Mouse (Mus musculus) hindbrain, embryonic 13.5 days (tissue): ENCODE measurements around the gene Map1a. TPM values are rescaled to one million over a fixed set of nuclear protein-coding genes. Genes with fewer than 3 reads are reported as not detected.

Experiments
- ATAC-seq: fragments of 200-750 bp; cut with Nextera tagmentation; 2 replicates; pipeline ENCODE4 v1.8.0; 2017; ENCODE audit warnings: moderate TSS enrichment; ENCODE audit not compliant: low FRiP score
- H3K27ac ChIP-seq: fragments of 300-500 bp; sonication (generic); 2 replicates; pipeline ENCODE4 v1.5.1; 2015; ENCODE audit warnings: inconsistent platforms, mild to moderate bottlenecking, moderate library complexity
- H3K27me3 ChIP-seq: fragments of 300-500 bp; sonication (generic); 2 replicates; pipeline ENCODE4 v1.6.1; 2015; ENCODE audit warnings: mild to moderate bottlenecking, inconsistent platforms
- H3K36me3 ChIP-seq: fragments of 300-500 bp; sonication (generic); 2 replicates; pipeline ENCODE4 v1.6.1; 2015; ENCODE audit warnings: mild to moderate bottlenecking, inconsistent platforms
- H3K4me1 ChIP-seq: fragments of 300-500 bp; sonication (generic); replicated peaks from 2 replicates; pipeline ENCODE4 v1.6.1; 2015; ENCODE audit warnings: inconsistent platforms
- H3K4me2 ChIP-seq: fragments of 300-500 bp; sonication (generic); 2 replicates; pipeline ENCODE4 v1.6.1; 2015; ENCODE audit warnings: inconsistent platforms, mild to moderate bottlenecking, moderate library complexity
- H3K4me3 ChIP-seq: fragments of 300-500 bp; sonication (generic); 2 replicates; pipeline ENCODE4 v1.5.1; 2015; ENCODE audit warnings: mild to moderate bottlenecking, inconsistent platforms
- H3K9ac ChIP-seq: fragments of 300-500 bp; sonication (generic); 2 replicates; pipeline ENCODE4 v1.6.1; 2015; ENCODE audit warnings: mild to moderate bottlenecking, inconsistent platforms
- H3K9me3 ChIP-seq: fragments of 300-500 bp; sonication (generic); 2 replicates; pipeline ENCODE4 v1.6.1; 2016; ENCODE audit warnings: inconsistent platforms
- WGBS: fragments of 180-500 bp; shearing (Covaris S2); methylation state at CpG from one replicate; pipeline ENCODE4 v1.1.7; 2015; 5-methylcytosine and 5-hydroxymethylcytosine counted together
- polyA plus RNA-seq: library from polyadenylated mRNA; unstranded; fragments of >200 nt; fragmentation: Nextera tagmentation; extraction: Ambion mirVana; gene quantifications from 2 replicates; pipeline ENCODE4 v1.2.1, GENCODE M21; 2015

Gene Map1a
- 16.1 and 20.0 TPM in 2 replicates for polyA plus RNA-seq

GRCm38 (mm10) chr2:121288901-121289729, at the start of gene Map1a:
TSS of gene Map1a (plus strand) at chr2:121289600.
- Histone ChIP-seq H3K9me3 (no peaks in the 10 kb centered on the region), H3K27ac (peak within 1 kb of the TSS; percentile 92), H3K9ac (peak within 1 kb of the TSS; percentile 76), H3K27me3 (peaks cover 6% of the 10 kb centered on the region; the same call in 1 of the 2 replicates), H3K36me3 (no peaks in the 10 kb centered on the region), H3K4me1 (peaks cover 38% of the 10 kb centered on the region), H3K4me3 (peak within 1 kb of the TSS; percentile 62), H3K4me2 (peak within 1 kb of the TSS; percentile 80)
- peak; percentile 98 for ATAC-seq
- WGBS: under 1% methylated on average over 48 of the region's 48 CpGs

DNA sequence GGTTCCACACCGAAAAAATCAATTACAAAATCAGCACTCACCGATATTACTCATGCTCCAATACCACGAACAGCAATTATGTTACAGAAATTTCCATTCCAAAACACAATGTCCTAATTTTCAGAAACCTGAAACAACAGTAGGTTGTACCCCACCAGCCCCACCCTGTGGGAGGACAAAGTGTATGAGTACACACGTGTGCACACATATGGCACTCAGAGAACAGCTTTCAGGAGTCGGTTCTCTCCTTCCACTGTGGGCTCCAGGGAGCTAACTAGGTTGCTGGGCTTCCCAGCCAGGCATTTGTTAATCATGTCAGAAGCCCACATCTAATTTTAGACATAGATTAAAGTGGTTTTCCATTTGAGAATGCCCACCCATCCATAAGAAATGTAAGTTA, 45.3 kb upstream of the Map1a start:
- 95% methylated on average over 5 of the region's 5 CpGs for WGBS
- Histone ChIP-seq H3K4me2 (no peak overlapping the region), H3K4me3 (no peak overlapping the region), H3K4me1 (no peaks in the 10 kb centered on the region), H3K9ac (no peak overlapping the region), H3K27me3 (no peaks in the 10 kb centered on the region), H3K9me3 (no peaks in the 10 kb centered on the region), H3K27ac (no peak overlapping the region), H3K36me3 (peaks cover 85% of the 10 kb centered on the region)
- no peak for ATAC-seq

- Histone ChIP-seq H3K4me3 (no peak overlapping the region), H3K9me3 (no peaks in the 10 kb centered on the region), H3K27ac (no peak overlapping the region), H3K4me1 (no peaks in the 10 kb centered on the region), H3K36me3 (peaks cover 96% of the 10 kb centered on the region), H3K9ac (no peak overlapping the region), H3K4me2 (no peak overlapping the region), H3K27me3 (no peaks in the 10 kb centered on the region)
- no peak for ATAC-seq
- 91% methylated on average over 2 of the region's 2 CpGs for WGBS
These were observed 39.6 kb upstream of the Map1a start for GRCm38 (mm10) chr2:121249758-121250157.

- peaks cover 47% of the 10 kb centered on the region for H3K4me1 ChIP-seq
- 82% methylated on average over 8 of the region's 8 CpGs for WGBS
These were observed 21.0 kb upstream of the Map1a start for GRCm38 (mm10) chr2:121268446-121268845.

DNA sequence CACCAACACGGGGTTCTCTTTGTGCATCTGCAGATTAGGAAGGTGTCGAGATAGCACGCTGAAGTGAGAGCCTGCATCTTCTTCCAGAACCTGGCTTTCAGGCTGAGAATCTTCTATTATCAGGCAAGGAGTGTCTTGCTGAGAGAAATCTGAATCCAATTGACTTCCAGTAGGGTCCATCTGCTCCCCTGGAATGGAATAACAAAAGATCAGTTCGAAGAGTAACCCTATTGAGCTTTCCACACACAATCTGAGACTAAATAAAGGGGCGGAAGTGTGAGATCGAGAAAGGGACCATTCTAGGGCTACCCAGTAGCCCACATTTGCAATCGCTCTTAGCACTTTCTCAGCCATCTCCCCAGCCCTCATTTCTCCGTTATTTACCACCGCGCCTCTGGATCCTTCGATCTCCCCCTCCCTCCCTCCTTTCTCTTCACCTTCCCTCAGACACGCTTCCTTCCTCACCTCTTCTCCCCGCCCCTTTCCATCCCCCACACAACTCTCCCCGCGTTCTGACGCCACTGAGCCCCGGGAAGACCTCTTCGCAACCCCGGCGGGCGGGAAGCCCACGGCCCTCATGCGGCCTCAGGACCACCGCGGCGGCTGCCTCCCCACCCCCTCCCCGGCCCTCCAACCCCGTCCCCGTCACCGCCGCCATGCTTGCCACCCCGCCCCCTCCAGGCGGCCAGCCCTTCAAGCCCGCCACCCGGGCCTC, 18.7 kb upstream of the Map1a start:
- H3K4me1 ChIP-seq: peaks cover 46% of the 10 kb centered on the region

More at GRCm38 (mm10) chr2:121268446-121268845, 21.0 kb upstream of the Map1a start:
- peak overlapping the region; percentile 83 for H3K4me2 ChIP-seq
- peaks cover 38% of the 10 kb centered on the region for H3K36me3 ChIP-seq
- no peak overlapping the region for H3K27ac ChIP-seq
- no peak for ATAC-seq
- no peaks in the 10 kb centered on the region for H3K9me3 ChIP-seq
- peak overlapping the region; percentile 89 for H3K9ac ChIP-seq
- peak overlapping the region; percentile 19 for H3K4me3 ChIP-seq
- no peaks in the 10 kb centered on the region for H3K27me3 ChIP-seq

GRCm38 (mm10) chr2:121271236-121271927, 18.0 kb upstream of the Map1a start, which contains the start of gene Trp53bp1:
TSS of gene Trp53bp1 (minus strand) at chr2:121271407.
- ATAC-seq: peak; percentile 98
- no peaks in the 10 kb centered on the region for H3K9me3 ChIP-seq
- H3K4me2 ChIP-seq: peak within 1 kb of the TSS; percentile 83
- H3K27ac ChIP-seq: peak within 1 kb of the TSS; percentile 98
- peak within 1 kb of the TSS; percentile 89 for H3K9ac ChIP-seq
- H3K36me3 ChIP-seq: peaks cover 28% of the 10 kb centered on the region
- peaks cover 45% of the 10 kb centered on the region for H3K4me1 ChIP-seq
- peak within 1 kb of the TSS; percentile 72 for H3K4me3 ChIP-seq
- WGBS: under 1% methylated on average over 32 of the region's 37 CpGs
- H3K27me3 ChIP-seq: no peaks in the 10 kb centered on the region

More for the DNA sequence above, 18.7 kb upstream of the Map1a start:
- Histone ChIP-seq H3K27me3 (no peaks in the 10 kb centered on the region), H3K4me3 (peak overlapping the region; percentile 72), H3K4me2 (peak overlapping the region; percentile 83), H3K36me3 (peaks cover 28% of the 10 kb centered on the region), H3K27ac (peak overlapping the region; percentile 98), H3K9ac (peak overlapping the region; percentile 89), H3K9me3 (no peaks in the 10 kb centered on the region)
- WGBS: under 1% methylated on average over 33 of the region's 35 CpGs
- peak; percentile 92 for ATAC-seq

GRCm38 (mm10) chr2:121271928-121272516, 17.4 kb upstream of the Map1a start:
- WGBS: 18% methylated on average over 4 of the region's 4 CpGs
- Histone ChIP-seq H3K27me3 (no peaks in the 10 kb centered on the region), H3K36me3 (peaks cover 23% of the 10 kb centered on the region), H3K4me3 (peak overlapping the region; percentile 72), H3K9me3 (no peaks in the 10 kb centered on the region), H3K4me1 (peaks cover 39% of the 10 kb centered on the region), H3K4me2 (peak overlapping the region; percentile 83), H3K27ac (peak overlapping the region; percentile 98), H3K9ac (peak overlapping the region; percentile 63)
- peak; percentile 8 for ATAC-seq

DNA sequence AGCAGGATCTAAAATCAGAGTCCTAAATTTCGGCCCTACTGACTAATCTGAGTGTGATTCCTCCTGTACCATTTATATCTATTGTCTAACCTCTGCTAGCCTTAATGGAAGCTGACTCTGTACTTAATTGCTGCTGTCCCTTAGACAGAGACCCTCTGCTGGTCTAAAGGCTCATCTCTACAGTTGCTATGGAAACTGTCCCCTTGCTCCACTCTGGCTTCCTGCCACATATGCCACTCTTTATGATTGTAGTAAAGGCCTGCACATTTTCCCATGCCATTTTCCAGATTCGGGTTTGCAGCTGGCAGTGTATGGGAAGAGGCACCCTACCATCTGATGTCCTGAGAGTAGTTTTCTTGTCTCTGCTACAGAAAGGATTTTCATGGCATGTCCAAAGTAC, 1.6 kb upstream of the Map1a start:
- H3K27ac ChIP-seq: peak overlapping the region; percentile 92
- ATAC-seq: no peak
- H3K36me3 ChIP-seq: no peaks in the 10 kb centered on the region
- H3K4me1 ChIP-seq: peaks cover 33% of the 10 kb centered on the region
- H3K4me2 ChIP-seq: peak overlapping the region; percentile 80; the same call in 1 of the 2 replicates
- no peak overlapping the region for H3K4me3 ChIP-seq
- WGBS: 33% methylated on average over 2 of the region's 2 CpGs
- peak overlapping the region; percentile 24; the same call in 1 of the 2 replicates for H3K9ac ChIP-seq
- 0 out of 2 replicates have a peak, but pooled peaks cover 4% of the 10 kb centered on the region for H3K27me3 ChIP-seq
- no peaks in the 10 kb centered on the region for H3K9me3 ChIP-seq

DNA sequence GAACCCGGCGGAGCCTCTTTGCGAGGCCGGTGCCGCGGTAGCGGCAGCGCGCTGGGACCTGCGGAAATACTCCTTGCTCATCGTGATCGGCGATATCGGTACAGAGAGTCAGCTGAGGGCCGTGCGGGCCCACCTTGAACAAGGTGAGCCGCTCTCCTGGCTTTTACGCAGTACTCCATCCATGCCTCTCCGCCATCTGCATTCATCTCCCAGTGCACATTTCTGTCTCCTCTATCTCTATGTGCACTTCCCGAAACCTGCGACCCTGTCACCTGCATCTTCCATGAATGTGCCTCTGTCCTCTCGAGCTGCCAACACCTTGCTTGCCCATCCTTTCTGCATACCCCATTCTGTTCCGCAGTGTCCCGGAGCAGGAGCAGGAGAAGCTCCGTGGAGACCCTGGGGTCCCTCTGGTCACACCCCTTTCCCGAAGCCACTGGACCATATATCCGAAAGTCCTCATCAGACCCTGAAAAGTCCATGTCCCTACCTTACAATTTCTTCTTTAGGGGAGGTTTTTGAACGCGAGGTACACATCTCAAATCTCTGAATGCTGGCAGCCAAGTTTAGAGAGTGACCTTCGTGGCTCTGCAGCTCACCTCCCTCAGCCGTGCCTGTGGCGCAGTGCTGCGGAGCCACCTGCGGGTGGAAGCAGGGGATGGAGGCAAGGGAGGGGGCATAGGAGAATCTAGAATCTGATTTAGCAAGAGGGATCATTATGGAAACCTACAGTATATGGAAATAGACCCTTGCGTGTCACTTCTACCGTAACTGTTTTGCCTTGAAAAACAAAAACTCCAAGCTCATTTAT, 535 bp downstream of the Map1a start:
- Histone ChIP-seq H3K4me3 (peak overlapping the region; percentile 62), H3K4me2 (peak overlapping the region; percentile 80), H3K27me3 (peaks cover 6% of the 10 kb centered on the region; the same call in 1 of the 2 replicates), H3K27ac (peak overlapping the region; percentile 64), H3K4me1 (peaks cover 46% of the 10 kb centered on the region), H3K9ac (peak overlapping the region; percentile 70), H3K36me3 (no peaks in the 10 kb centered on the region), H3K9me3 (no peaks in the 10 kb centered on the region)
- 3% methylated on average over 36 of the region's 36 CpGs for WGBS
- ATAC-seq: peak; percentile 72

DNA sequence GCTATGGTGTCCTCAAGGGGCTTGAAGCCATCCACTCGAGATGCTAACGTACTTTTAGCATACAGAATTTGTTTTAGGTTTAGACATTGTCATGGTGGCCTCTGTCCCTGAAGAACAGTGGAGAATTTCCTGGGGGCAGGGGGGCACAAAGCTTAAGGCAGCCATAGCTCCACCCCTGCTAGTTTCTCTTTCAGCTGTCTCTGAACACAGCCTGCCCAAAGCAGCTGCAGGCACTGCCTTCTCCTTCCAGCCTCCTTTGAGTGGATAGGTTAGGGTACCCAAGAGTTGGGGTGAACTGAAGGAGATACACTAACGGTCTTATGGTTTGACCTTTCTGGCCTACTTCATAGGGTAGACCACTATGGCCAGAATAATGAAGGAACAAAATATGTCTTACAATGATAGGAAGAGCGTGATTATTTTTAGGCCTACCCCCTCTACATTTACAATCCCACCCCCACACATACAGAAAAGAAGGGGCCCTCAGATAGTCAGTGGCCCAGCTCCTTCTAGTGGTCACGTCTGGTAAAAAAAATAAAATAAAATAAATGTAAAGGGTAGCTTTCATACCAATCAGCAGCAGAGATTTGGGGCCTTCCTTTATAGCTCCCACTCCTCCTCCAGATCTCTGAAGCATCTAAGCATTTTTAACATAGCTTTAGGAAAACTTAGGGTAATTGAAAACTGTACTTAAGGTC, 3.1 kb downstream of the Map1a start:
- no peak overlapping the region for H3K4me3 ChIP-seq
- 69% methylated on average over 5 of the region's 5 CpGs for WGBS
- no peak overlapping the region for H3K27ac ChIP-seq
- peaks cover 65% of the 10 kb centered on the region for H3K4me1 ChIP-seq
- no peaks in the 10 kb centered on the region for H3K36me3 ChIP-seq
- no peak overlapping the region for H3K4me2 ChIP-seq
- no peaks in the 10 kb centered on the region for H3K9me3 ChIP-seq
- no peak overlapping the region for H3K9ac ChIP-seq
- no peak for ATAC-seq
- H3K27me3 ChIP-seq: peaks cover 6% of the 10 kb centered on the region; the same call in 1 of the 2 replicates
